Mouse (Mus musculus): ENCODE measurements around the gene Plod1. TPM values are rescaled to one million over a fixed set of nuclear protein-coding genes. Genes with fewer than 3 reads are reported as not detected.
A peak's percentile ranks its signal among the peaks of the same experiment; 100 is the strongest.

The Plod1 gene
- polyA plus RNA-seq, 1 experiment from 2014 or later = 52.1 TPM

GRCm38 (mm10) chr4:147959881-147960831 lies 23.6 kb upstream of the Plod1 start:
- ATAC-seq (replicated peaks; ENCODE audit: insufficient number of reproducible peaks, insufficient read depth, low FRiP score, low read depth) = peak; percentile 32; the same call in 1 of the 2 replicates

DNA sequence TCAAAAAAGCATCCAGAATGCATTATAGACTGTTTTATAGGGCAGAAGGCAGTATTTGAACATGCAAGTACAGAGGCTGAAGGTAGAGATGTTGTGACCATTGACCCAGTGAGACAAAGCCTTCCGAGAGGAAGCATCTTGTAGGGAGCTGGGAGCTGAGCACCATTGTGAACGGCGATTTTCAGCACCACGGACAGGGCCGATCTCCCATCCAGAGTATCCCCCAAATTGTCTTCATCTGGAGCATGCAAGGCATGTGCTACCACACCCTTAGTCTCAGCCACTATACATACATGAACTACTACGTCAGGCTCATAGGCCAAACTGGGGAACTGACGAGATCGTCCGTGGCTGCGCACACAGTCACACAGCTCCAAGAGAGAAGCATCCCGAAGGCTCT lies 20.6 kb upstream of the Plod1 start:
- H3K4me3 ChIP-seq = no peak overlapping the region
- peaks cover 11% of the 10 kb centered on the region for H3K4me1 ChIP-seq (replicated peaks)
- no peaks in the 10 kb centered on the region for H3K9me3 ChIP-seq (replicated peaks)
- 37% methylated on average over 11 of the region's 11 CpGs for WGBS
- H3K36me3 ChIP-seq = no peaks in the 10 kb centered on the region
- no peak overlapping the region for H3K27ac ChIP-seq
- no peak overlapping the region for H3K9ac ChIP-seq
- H3K4me2 ChIP-seq = no peak overlapping the region
- 0 out of 2 replicates have a peak, but pooled peaks cover 6% of the 10 kb centered on the region for H3K27me3 ChIP-seq
- no peak for ATAC-seq (replicated peaks; ENCODE audit: insufficient number of reproducible peaks, insufficient read depth, low FRiP score, low read depth)

More at GRCm38 (mm10) chr4:147959881-147960831, 23.6 kb upstream of the Plod1 start:
- Histone ChIP-seq H3K27ac (no peak overlapping the region), H3K4me1 (replicated peaks) (peaks cover 34% of the 10 kb centered on the region), H3K36me3 (no peaks in the 10 kb centered on the region), H3K4me3 (no peak overlapping the region), H3K4me2 (no peak overlapping the region), H3K27me3 (0 out of 2 replicates have a peak, but pooled peaks cover 6% of the 10 kb centered on the region), H3K9me3 (replicated peaks) (no peaks in the 10 kb centered on the region), H3K9ac (no peak overlapping the region)
- WGBS = 29% methylated on average over 6 of the region's 6 CpGs

DNA sequence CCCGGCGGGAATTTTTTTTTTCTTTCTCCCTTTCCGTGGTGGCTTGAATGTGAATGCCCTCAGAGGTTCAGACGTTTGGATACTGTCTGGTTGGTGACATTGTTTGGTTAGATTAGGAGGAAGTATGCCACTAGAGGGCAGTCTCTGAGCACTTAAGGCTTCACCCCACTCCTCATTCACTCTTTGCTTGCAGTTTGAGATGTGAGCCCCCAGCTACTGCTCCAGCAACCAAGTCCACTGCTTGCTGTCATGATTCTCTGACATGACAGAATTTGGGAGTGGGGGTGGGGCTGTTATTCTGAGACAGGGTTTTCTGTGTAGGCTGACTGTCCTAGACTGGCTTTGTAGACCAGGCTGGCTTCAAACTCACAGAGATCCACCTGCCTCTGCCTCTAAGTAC lies 17.0 kb upstream of the Plod1 start:
- 9% methylated on average over 4 of the region's 4 CpGs for WGBS
- no peaks in the 10 kb centered on the region for H3K9me3 ChIP-seq (replicated peaks)
- H3K27ac ChIP-seq = no peak overlapping the region
- H3K9ac ChIP-seq = no peak overlapping the region
- no peak overlapping the region for H3K4me3 ChIP-seq
- peaks cover 4% of the 10 kb centered on the region; the same call in 1 of the 2 replicates for H3K36me3 ChIP-seq
- H3K4me2 ChIP-seq = no peak overlapping the region
- no peak for ATAC-seq (replicated peaks; ENCODE audit: insufficient number of reproducible peaks, insufficient read depth, low FRiP score, low read depth)
- H3K27me3 ChIP-seq = 0 out of 2 replicates have a peak, but pooled peaks cover 6% of the 10 kb centered on the region
- H3K4me1 ChIP-seq (replicated peaks) = no peaks in the 10 kb centered on the region

GRCm38 (mm10) chr4:147947511-147947910 lies 10.9 kb upstream of the Plod1 start:
- no peak overlapping the region for H3K4me2 ChIP-seq
- ATAC-seq (replicated peaks; ENCODE audit: insufficient number of reproducible peaks, insufficient read depth, low FRiP score, low read depth) = no peak
- WGBS = 70% methylated on average over 2 of the region's 2 CpGs
- no peak overlapping the region for H3K9ac ChIP-seq
- H3K36me3 ChIP-seq = peaks cover 56% of the 10 kb centered on the region
- no peak overlapping the region for H3K27ac ChIP-seq
- H3K27me3 ChIP-seq = no peaks in the 10 kb centered on the region
- peaks cover 14% of the 10 kb centered on the region for H3K4me1 ChIP-seq (replicated peaks)
- no peak overlapping the region for H3K4me3 ChIP-seq
- no peaks in the 10 kb centered on the region for H3K9me3 ChIP-seq (replicated peaks)

DNA sequence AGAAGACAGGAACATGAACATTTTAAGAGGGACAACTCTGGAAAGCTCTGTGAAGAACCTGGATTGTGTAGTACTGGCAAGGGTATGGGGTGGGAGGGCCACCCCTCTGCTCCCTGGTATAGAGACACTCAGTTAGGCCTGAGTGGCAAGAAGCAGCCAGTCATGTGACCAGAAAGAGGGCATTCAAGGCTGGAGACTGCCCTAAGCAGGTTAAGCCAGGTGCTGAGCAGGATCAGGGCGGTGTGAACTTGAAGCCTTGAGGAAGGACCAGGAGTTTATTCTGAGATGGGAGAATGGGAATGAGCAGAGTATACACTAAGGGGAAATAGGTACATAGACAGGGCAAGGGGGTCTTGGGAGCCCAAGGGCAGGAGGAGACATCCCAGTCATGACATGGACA lies 6.4 kb upstream of the Plod1 start:
- peaks cover 49% of the 10 kb centered on the region for H3K36me3 ChIP-seq
- 0 out of 2 replicates have a peak overlapping the region, but pooled peaks have one; percentile 21 for H3K9ac ChIP-seq
- H3K9me3 ChIP-seq (replicated peaks) = no peaks in the 10 kb centered on the region
- H3K4me2 ChIP-seq = peak overlapping the region; percentile 98; the same call in 1 of the 2 replicates
- 0 out of 2 replicates have a peak overlapping the region, but pooled peaks have one; percentile 96 for H3K4me3 ChIP-seq
- ATAC-seq (replicated peaks; ENCODE audit: insufficient number of reproducible peaks, insufficient read depth, low FRiP score, low read depth) = no peak
- WGBS = 95% methylated on average over 1 of the region's 1 CpGs
- no peaks in the 10 kb centered on the region for H3K27me3 ChIP-seq
- peaks cover 50% of the 10 kb centered on the region for H3K4me1 ChIP-seq (replicated peaks)
- no peak overlapping the region for H3K27ac ChIP-seq

GRCm38 (mm10) chr4:147941045-147942020 lies 4.8 kb upstream of the Plod1 start:
- Histone ChIP-seq H3K4me1 (replicated peaks) (peaks cover 63% of the 10 kb centered on the region), H3K27ac (peak overlapping the region; percentile 90), H3K27me3 (no peaks in the 10 kb centered on the region), H3K36me3 (peaks cover 33% of the 10 kb centered on the region), H3K4me2 (peak overlapping the region; percentile 98), H3K9ac (peak overlapping the region; percentile 90), H3K9me3 (replicated peaks) (no peaks in the 10 kb centered on the region), H3K4me3 (peak overlapping the region; percentile 96)
- WGBS = 5% methylated on average over 87 of the region's 88 CpGs
- ATAC-seq (replicated peaks; ENCODE audit: insufficient number of reproducible peaks, insufficient read depth, low FRiP score, low read depth) = peak; percentile 40

DNA sequence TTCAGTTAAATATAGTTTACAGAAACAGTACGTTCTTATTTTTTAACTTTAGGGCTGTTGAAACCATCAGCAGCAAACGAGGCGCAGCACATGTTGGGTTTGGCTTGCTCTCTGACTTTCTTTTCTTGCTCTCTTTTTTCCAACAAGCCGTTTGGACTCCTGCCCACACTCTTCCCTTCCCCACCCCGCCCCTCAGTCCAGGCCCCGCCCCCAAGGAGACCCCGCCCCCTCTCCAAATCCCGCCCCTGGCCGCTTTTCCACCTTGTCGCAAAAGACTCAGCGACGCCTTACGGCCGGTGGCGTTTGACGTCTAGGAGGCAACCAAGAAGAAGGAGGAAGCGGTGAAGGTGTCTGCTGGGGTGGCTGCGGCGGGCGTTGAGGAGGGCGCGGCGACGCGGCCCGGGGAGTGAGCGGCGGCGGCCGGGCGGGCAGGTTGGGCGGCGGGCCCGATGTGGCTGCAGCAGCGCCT lies 4.0 kb upstream of the Plod1 start, which contains the start of gene 2510039O18Rik:
Gene 2510039O18Rik (plus strand): TSS at position 320 of the 469 bp plus-strand sequence.
- Histone ChIP-seq H3K4me1 (replicated peaks) (peaks cover 65% of the 10 kb centered on the region), H3K9me3 (replicated peaks) (no peaks in the 10 kb centered on the region), H3K27me3 (no peaks in the 10 kb centered on the region), H3K9ac (peak within 1 kb of the TSS; percentile 90), H3K27ac (peak within 1 kb of the TSS; percentile 90), H3K4me2 (peak within 1 kb of the TSS; percentile 98), H3K36me3 (peaks cover 25% of the 10 kb centered on the region), H3K4me3 (peak within 1 kb of the TSS; percentile 96)
- peak; percentile 58 for ATAC-seq (replicated peaks; ENCODE audit: insufficient number of reproducible peaks, insufficient read depth, low FRiP score, low read depth)
- under 1% methylated on average over 33 of the region's 35 CpGs for WGBS

- H3K36me3 ChIP-seq = peaks cover 20% of the 10 kb centered on the region
- peak overlapping the region; percentile 90 for H3K27ac ChIP-seq
- no peak overlapping the region for H3K9ac ChIP-seq
- no peaks in the 10 kb centered on the region for H3K27me3 ChIP-seq
- WGBS = 52% methylated on average over 9 of the region's 9 CpGs
- peaks cover 70% of the 10 kb centered on the region for H3K4me1 ChIP-seq (replicated peaks)
- H3K4me2 ChIP-seq = peak overlapping the region; percentile 98
- H3K4me3 ChIP-seq = peak overlapping the region; percentile 96
- no peak for ATAC-seq (replicated peaks; ENCODE audit: insufficient number of reproducible peaks, insufficient read depth, low FRiP score, low read depth)
- H3K9me3 ChIP-seq (replicated peaks) = no peaks in the 10 kb centered on the region
Observed at GRCm38 (mm10) chr4:147940111-147940510, 3.5 kb upstream of the Plod1 start.

GRCm38 (mm10) chr4:147938148-147939096 lies 1.9 kb upstream of the Plod1 start:
- no peaks in the 10 kb centered on the region for H3K9me3 ChIP-seq (replicated peaks)
- peak overlapping the region; percentile 86 for H3K27ac ChIP-seq
- H3K4me3 ChIP-seq = no peak overlapping the region
- H3K27me3 ChIP-seq = no peaks in the 10 kb centered on the region
- ATAC-seq (replicated peaks; ENCODE audit: insufficient number of reproducible peaks, insufficient read depth, low FRiP score, low read depth) = no peak
- peaks cover 85% of the 10 kb centered on the region for H3K4me1 ChIP-seq (replicated peaks)
- H3K9ac ChIP-seq = no peak overlapping the region
- no peak overlapping the region for H3K4me2 ChIP-seq
- H3K36me3 ChIP-seq = peaks cover 4% of the 10 kb centered on the region; the same call in 1 of the 2 replicates
- 48% methylated on average over 14 of the region's 14 CpGs for WGBS

DNA sequence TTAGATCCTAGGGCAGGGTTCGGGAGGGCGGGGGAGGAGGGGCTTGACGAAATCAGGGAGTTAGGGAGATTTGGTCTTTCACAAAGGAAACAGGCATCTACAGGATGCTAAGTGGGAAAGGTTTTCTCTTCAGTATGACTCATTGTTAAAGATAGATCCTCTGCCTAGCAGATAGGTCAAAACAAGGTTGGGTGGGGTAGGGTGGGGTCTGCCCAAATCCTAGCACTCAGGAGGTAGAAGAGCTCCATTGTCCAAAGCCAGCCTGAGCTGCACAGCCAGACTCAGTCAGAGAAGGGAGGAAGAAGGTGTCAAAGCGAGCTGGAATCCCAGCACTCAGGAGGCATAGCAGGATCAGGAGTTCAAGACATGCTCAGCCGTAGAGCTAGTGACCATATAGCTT lies 919 bp upstream of the Plod1 start:
- 54% methylated on average over 5 of the region's 5 CpGs for WGBS
- Histone ChIP-seq H3K4me2 (0 out of 2 replicates have a peak overlapping the region, but pooled peaks have one; percentile 85), H3K27me3 (no peaks in the 10 kb centered on the region), H3K4me1 (replicated peaks) (peaks cover 80% of the 10 kb centered on the region), H3K4me3 (no peak overlapping the region), H3K27ac (peak overlapping the region; percentile 86; the same call in 1 of the 2 replicates), H3K9me3 (replicated peaks) (no peaks in the 10 kb centered on the region), H3K36me3 (no peaks in the 10 kb centered on the region), H3K9ac (no peak overlapping the region)
- ATAC-seq (replicated peaks; ENCODE audit: insufficient number of reproducible peaks, insufficient read depth, low FRiP score, low read depth) = no peak

Data from heart, embryonic 15.5 days (tissue).